Mouse (Mus musculus) C2C12 (cell line): ENCODE measurements around the gene Palm. TPM values are rescaled to one million over a fixed set of nuclear protein-coding genes. Genes with fewer than 3 reads are reported as not detected.
A peak's percentile ranks its signal among the peaks of the same experiment; 100 is the strongest.

ENCODE experiments used
- H3K27me3 ChIP-seq: one replicate; pipeline ENCODE4 v1.6.1; 2011; ENCODE audit not compliant: control insufficient read depth, insufficient read depth, insufficient read length
- H3K36me3 ChIP-seq: one replicate; pipeline ENCODE4 v1.6.1; 2011; ENCODE audit not compliant: control insufficient read depth, insufficient read depth
- H3K4me3 ChIP-seq: one replicate; pipeline ENCODE4 v1.5.1; 2011; ENCODE audit warnings: mild to moderate bottlenecking, control low read depth; ENCODE audit not compliant: poor library complexity, insufficient read depth, severe bottlenecking
- H3K79me2 ChIP-seq: one replicate; pipeline ENCODE4 v1.6.1; 2011; ENCODE audit not compliant: control insufficient read depth, insufficient read depth
- H3K79me3 ChIP-seq: one replicate; pipeline ENCODE4 v1.6.1; 2011; ENCODE audit warnings: low read depth, control low read depth
- H3ac ChIP-seq: one replicate; pipeline ENCODE3; 2011; ENCODE audit warnings: low read depth; ENCODE audit not compliant: control insufficient read depth, insufficient read length
- CEBPB ChIP-seq: IDR thresholded peaks from one replicate; pipeline ENCODE4 v1.6.1; 2011; ENCODE audit warnings: low read depth, mild to moderate bottlenecking, control low read depth, moderate library complexity
- CTCF ChIP-seq: IDR thresholded peaks from one replicate; pipeline ENCODE4 v1.5.1; 2011; ENCODE audit not compliant: control insufficient read depth, insufficient read depth, insufficient read length
- FOSL1 ChIP-seq: IDR thresholded peaks from one replicate; pipeline ENCODE4 v1.8.0; 2011; ENCODE audit warnings: mild to moderate bottlenecking, low read length; ENCODE audit not compliant: poor library complexity, insufficient read depth, severe bottlenecking
- MAX ChIP-seq: IDR thresholded peaks from one replicate; pipeline ENCODE4 v1.6.1; 2011; ENCODE audit warnings: mild to moderate bottlenecking, control low read depth
- MYOD1 ChIP-seq: IDR thresholded peaks from one replicate; pipeline ENCODE4 v1.6.1; 2011; ENCODE audit warnings: low read depth; ENCODE audit not compliant: control insufficient read depth, insufficient read length
- MYOG ChIP-seq: IDR thresholded peaks from one replicate; pipeline ENCODE4 v1.6.1; 2011; ENCODE audit not compliant: control insufficient read depth, insufficient read length; ENCODE audit errors: extremely low read depth
- USF1 ChIP-seq: IDR thresholded peaks from one replicate; pipeline ENCODE4 v1.6.1; 2011; ENCODE audit warnings: low read depth, mild to moderate bottlenecking, control low read depth, moderate library complexity
- polyA plus RNA-seq: library from polyadenylated mRNA; unstranded; fragments of >200 nt; fragmentation: generic; extraction: Trizol; gene quantifications from one replicate; pipeline ENCODE4 v1.2.1, GENCODE M21; 2012; ENCODE audit warnings: missing spikeins

Palm gene
- polyA plus RNA-seq, 1 experiment, result 39.9 TPM

DNA sequence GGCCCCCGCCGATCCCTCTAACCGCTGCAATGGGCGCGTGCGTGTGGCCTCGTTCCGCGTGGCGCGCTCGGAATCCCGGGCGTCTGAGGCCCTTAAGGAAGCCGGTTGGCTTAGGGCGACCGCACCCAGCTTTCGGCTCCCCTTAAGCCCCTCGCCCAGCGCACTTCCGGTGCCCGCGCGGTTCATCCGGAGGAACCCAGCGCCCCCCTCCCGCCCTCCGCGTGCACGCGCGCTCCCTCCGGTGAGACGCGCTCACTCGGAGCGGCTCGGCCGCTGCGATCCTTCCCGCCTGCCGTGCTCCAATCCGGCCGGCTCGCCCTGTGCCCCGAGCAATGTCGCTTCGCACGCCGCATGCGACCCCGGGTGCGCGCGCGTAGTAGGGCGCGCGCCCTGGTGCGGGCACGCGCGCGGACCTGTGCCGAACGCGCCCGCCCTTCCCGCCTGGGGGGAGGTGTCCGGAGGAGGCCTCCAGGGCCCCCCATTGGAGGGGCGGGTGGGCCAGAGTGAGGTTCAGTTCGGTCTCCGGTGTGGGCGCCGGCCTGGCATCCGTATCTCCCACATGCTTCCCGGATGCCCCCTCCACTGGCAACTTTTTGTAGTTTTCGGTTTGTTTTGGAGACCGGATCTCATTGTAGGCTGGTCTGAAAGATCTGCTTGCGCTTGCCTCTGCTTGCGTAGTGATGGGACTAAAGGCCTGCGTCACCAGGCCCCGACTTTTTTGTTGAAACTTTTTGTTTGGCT, 61.6 kb downstream of the Palm start:
- Histone ChIP-seq H3ac (peak overlapping the region; percentile 93), H3K4me3 (peak overlapping the region; percentile 87), H3K36me3 (peaks cover 43% of the 10 kb centered on the region), H3K27me3 (no peaks in the 10 kb centered on the region), H3K79me3 (peaks cover 62% of the 10 kb centered on the region), H3K79me2 (peaks cover 75% of the 10 kb centered on the region)
- TF ChIP-seq MYOD1 (no peak), MYOG (no peak), CTCF (no peak), CEBPB (no peak), MAX (no peak), USF1 (no peak), FOSL1 (no peak)

DNA sequence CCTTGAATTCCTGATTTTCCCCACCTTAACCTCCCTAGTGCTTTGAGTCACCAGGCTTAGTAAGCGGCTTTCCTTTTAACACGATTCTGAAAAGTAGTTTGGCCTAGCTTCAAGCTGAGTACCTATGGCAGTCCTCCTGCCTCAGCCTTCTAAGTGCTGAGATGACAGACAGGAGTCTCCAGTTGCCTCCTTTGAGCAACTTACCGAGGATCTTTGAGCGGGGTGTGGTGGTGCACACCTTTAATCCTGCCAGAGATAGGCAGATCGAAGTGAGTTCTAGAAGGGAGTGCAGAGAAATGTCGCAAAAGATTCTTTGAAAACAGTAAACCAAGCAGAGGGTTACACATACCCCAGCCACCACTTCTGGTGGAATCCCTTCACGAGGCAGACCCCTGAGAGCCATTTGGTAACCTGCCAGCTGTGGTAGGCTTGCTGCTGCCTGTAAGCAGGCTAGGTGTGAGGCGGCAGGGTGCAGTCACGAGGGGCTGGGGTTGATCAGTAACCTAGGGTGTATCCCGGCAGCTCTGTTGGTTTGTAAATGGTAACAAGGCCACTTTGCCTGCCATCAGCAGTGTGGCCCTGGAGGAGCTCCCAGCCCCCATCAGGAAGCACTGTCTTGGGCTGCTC, 62.3 kb downstream of the Palm start:
- no peak for TF ChIP-seq FOSL1
- TF ChIP-seq CEBPB, result no peak
- no peak for TF ChIP-seq MYOD1
- no peak for TF ChIP-seq MYOG
- TF ChIP-seq MAX, result no peak
- no peak for TF ChIP-seq USF1
- no peak for TF ChIP-seq CTCF
- Histone ChIP-seq H3K79me2 (peaks cover 82% of the 10 kb centered on the region), H3K79me3 (peaks cover 69% of the 10 kb centered on the region), H3K36me3 (peaks cover 50% of the 10 kb centered on the region), H3ac (peak overlapping the region; percentile 93), H3K4me3 (peak overlapping the region; percentile 87), H3K27me3 (no peaks in the 10 kb centered on the region)

DNA sequence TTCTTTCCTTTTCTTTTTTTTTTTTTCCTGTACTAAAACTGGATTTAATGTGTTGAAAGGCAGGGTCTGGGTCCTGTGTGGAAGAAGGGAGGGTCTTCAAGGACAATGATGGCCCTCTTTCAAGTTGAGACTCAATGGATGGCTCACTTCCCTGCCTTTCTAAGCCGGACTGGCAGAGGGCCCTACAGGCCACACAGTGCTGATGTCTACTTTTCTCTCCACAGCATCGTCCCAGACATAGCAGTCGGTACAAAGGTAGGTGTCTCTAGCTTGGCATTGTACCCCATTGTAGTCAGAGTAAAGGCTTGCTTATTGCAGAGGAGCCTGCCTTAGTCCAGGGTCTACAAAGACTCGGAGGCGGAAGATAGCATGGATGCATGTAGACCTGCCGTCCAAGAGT, 62.9 kb downstream of the Palm start:
- peaks cover 56% of the 10 kb centered on the region for H3K36me3 ChIP-seq

DNA sequence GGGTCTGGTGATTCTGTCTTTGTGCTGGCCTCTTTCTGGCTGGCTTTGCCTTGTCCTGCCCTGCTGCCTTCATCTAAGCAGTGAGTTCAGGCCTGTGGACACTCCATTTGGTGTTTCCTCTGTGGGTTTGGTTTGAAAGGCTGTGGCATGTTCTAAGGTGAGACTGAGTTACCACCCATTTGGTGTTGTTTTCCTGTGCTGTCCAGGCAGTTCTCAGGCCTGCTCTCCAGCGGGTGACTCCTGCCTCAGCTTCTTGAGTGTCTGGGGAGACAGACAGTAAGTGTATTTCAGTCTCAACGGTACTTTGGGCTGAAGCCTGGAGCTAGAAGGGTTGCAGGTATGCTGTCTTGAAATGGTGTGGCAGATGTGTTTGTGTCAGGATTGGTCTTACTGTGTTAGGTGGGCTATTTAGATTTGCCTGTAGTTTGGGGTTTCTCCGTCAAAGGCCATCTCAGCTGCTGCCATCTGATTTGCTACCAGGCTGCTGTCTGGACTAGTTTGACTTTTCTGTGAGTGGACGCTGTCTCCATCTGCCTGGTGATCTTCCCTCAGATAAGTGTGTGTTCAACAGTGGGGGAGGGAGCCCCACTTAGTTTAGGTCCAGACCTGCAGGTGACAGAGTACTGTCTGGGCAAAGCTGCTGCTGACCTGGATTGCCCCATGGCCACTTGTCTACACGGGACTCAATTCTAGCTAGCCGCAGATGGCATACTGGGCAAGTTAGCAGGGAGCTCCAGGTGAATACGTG, 63.5 kb downstream of the Palm start:
- peak overlapping the region; percentile 81 for H3ac ChIP-seq
- no peaks in the 10 kb centered on the region for H3K27me3 ChIP-seq
- H3K79me3 ChIP-seq, result peaks cover 76% of the 10 kb centered on the region
- TF ChIP-seq MYOG (no peak), CTCF (no peak), USF1 (no peak)
- H3K79me2 ChIP-seq, result peaks cover 88% of the 10 kb centered on the region
- H3K36me3 ChIP-seq, result peaks cover 62% of the 10 kb centered on the region
- peak overlapping the region; percentile 87 for H3K4me3 ChIP-seq

More for the DNA sequence above, 62.9 kb downstream of the Palm start:
- Histone ChIP-seq H3K79me2 (peaks cover 88% of the 10 kb centered on the region), H3K4me3 (peak overlapping the region; percentile 87), H3K27me3 (no peaks in the 10 kb centered on the region), H3ac (peak overlapping the region; percentile 81), H3K79me3 (peaks cover 71% of the 10 kb centered on the region)
- no peak for TF ChIP-seq MAX
- TF ChIP-seq CTCF, result no peak
- no peak for TF ChIP-seq MYOG
- TF ChIP-seq CEBPB, result no peak
- no peak for TF ChIP-seq MYOD1
- no peak for TF ChIP-seq FOSL1
- TF ChIP-seq USF1, result no peak

DNA sequence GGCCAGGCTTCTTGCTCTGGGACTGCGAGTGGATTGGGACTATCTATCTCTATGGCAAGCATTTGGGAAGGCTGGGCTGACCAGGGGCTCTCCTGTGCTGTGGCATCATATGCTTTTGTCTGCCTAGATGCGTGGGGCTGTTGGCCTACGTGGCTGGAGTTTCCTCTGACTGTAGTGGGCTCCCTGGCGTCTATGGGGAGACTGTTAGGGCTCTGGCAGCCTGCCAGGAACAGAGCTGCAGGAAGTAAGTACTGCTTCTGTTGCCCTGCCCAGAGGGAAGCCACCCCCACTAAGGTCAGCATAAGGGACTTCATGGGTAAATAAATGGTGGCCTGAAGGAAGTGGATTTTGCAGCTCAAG, 64.1 kb downstream of the Palm start:
- H3K27me3 ChIP-seq, result no peaks in the 10 kb centered on the region
- H3K79me2 ChIP-seq, result peaks cover 88% of the 10 kb centered on the region
- peaks cover 75% of the 10 kb centered on the region for H3K79me3 ChIP-seq
- TF ChIP-seq MYOG (no peak), CTCF (no peak), MYOD1 (no peak), CEBPB (no peak), FOSL1 (no peak), USF1 (no peak), MAX (no peak)
- H3K36me3 ChIP-seq, result peaks cover 68% of the 10 kb centered on the region
- peak overlapping the region; percentile 81 for H3ac ChIP-seq
- peak overlapping the region; percentile 87 for H3K4me3 ChIP-seq

DNA sequence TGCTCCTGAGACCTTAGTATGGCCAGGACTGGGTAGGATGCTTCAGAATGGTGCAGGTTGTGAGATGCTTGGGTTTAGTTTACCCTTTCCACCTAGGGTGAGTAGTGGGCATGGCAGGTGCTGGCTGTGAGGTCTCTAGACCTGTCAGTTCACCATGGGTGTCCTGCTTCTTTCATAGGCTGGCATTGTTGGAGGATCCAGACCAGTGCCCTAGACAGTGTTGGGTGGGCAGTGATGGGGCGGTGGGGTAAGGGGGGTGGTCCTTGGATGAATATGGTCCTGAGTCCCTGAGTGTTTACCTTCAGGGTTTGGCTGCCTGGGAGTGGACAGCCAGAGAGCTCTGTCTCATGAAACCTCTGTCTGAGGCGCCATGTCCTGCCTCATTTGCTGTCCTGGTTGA, 64.5 kb downstream of the Palm start:
- H3K79me2 ChIP-seq, result peaks cover 86% of the 10 kb centered on the region
- peak overlapping the region; percentile 87 for H3K4me3 ChIP-seq
- peak overlapping the region; percentile 2 for H3ac ChIP-seq
- H3K27me3 ChIP-seq, result no peaks in the 10 kb centered on the region
- H3K79me3 ChIP-seq, result peaks cover 72% of the 10 kb centered on the region
- TF ChIP-seq MYOG (no peak), USF1 (no peak), MAX (no peak), CTCF (no peak)
- H3K36me3 ChIP-seq, result peaks cover 72% of the 10 kb centered on the region
